Mouse (Mus musculus) megakaryocyte, embryonic 14.5 days (primary cell): Measurements from ENCODE around the gene Rtn4r.

Experiments used
- FLI1 ChIP-seq: IDR thresholded peaks from 2 replicates; pipeline ENCODE4 v1.6.1; 2012; ENCODE audit warnings: low read length, inconsistent platforms, mixed read lengths
- GATA1 ChIP-seq: IDR thresholded peaks from 3 replicates; pipeline ENCODE4 v1.6.1; 2012; ENCODE audit warnings: mixed read lengths, low read length, inconsistent platforms, borderline replicate concordance

DNA sequence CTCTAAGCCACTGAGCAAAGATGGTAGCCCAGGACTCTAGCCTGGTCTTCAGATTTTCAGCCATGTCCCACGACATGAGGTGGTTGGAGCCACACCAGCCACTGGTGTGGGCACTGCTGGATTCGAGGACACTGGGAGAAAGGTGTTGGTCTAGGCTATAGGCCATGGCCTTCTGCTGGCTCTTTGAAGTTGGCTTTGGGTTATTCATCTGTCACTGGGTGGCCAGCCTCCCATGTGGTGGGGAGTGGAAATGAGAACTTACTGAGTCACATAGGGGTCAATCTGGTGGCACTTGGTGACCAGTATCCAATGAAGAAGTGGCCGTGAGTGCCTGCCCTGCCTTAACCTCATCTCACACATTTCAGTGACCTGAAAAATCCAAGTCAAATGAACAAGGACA, 1.2 kb upstream of the Rtn4r start:
- TF ChIP-seq FLI1 (no peak), GATA1 (no peak)
